Mouse (Mus musculus) liver, postnatal 0 days (tissue): ENCODE data around the gene Cdc6.

Experiments used
- CTCF ChIP-seq: sonication (generic); IDR thresholded peaks from 2 replicates; pipeline ENCODE4 v1.5.1; 2016; ENCODE audit warnings: antibody characterized with exemption, low read depth
- EP300 ChIP-seq: IDR thresholded peaks from 2 replicates; pipeline ENCODE4 v1.6.1; 2016; ENCODE audit warnings: antibody characterized with exemption, low read depth, mild to moderate bottlenecking

GRCm38 (mm10) chr11:98944897-98945604 is 37.5 kb downstream of the Cdc6 start:
- TF ChIP-seq EP300 (no peak), CTCF (no peak)
